Mouse (Mus musculus) cortical plate, adult 2 months (tissue): ENCODE measurements around the gene Kcns1.

Experiments
- CTCF ChIP-seq: fragments of 200-500 bp; IDR thresholded peaks from 2 replicates; pipeline ENCODE4 v1.5.1; 2011; ENCODE audit warnings: mild to moderate bottlenecking, control low read depth, low read length; ENCODE audit not compliant: insufficient read depth; ENCODE audit errors: extremely low read depth
- POLR2A ChIP-seq: fragments of 200-500 bp; IDR thresholded peaks from 2 replicates; pipeline ENCODE4 v1.6.1; 2011; ENCODE audit warnings: mild to moderate bottlenecking, low read length, control low read depth; ENCODE audit not compliant: insufficient read depth; ENCODE audit errors: extremely low read depth

DNA sequence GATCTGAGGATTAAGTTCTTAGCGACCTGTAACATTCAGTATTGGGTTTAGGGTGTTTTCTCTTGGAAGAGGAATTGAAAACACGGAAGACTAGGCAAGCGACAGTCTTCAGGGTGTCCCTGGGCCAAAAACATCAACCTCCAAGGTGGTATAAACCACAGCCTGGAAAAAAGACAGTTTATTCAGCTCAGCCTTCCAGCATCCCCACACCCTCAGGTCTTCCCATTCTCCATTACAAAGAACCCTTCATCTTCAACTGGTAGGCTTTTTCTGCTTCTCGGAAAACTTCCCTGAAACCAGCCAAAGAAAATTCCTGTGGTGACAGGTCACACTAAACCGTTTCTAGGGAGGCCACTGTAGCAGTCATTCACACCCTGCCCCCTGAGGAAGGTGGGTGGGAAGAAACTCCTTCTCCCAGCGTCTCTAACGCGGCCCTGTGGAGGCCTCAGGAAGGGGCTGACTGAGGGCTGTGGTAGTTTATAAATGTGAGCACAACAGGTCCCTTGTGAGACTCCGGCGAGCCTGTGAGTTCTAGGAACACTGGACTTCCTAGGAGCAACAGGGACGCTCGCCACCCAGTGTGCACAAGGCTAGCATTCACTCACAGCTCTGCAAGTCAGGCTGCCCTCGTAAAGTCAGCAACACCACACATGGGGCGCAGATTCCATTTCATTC is 20.7 kb downstream of the Kcns1 start:
- TF ChIP-seq CTCF (no peak), POLR2A (no peak)
